Mouse (Mus musculus) CH12.LX (cell line): ENCODE results near the gene Asic4. TPM values are rescaled to one million over a fixed set of nuclear protein-coding genes. Genes with fewer than 3 reads are reported as not detected.

Experiments
- DNase-seq: peaks from one replicate; pipeline ENCODE4 v3.0.0-alpha.2; 2013; ENCODE audit errors: extremely low read depth
- H3K27ac ChIP-seq: 2 replicates; pipeline ENCODE4 v1.5.1; 2012; ENCODE audit warnings: low read depth, mild to moderate bottlenecking, control low read depth, moderate library complexity; ENCODE audit not compliant: insufficient read depth
- H3K27me3 ChIP-seq: replicated peaks from 2 replicates; pipeline ENCODE3; 2012; ENCODE audit warnings: inconsistent platforms
- H3K36me3 ChIP-seq, 2 experiments: replicated peaks in 1 of 2; 2 replicates each; pipeline versions ENCODE3 to v1.6.1; 2012; ENCODE audit warnings: inconsistent platforms in 1 of 2, low read length in 1 of 2, mild to moderate bottlenecking in 1 of 2, mixed read lengths in 1 of 2, moderate library complexity in 1 of 2; ENCODE audit not compliant: control insufficient read depth in 1 of 2, insufficient read depth in 1 of 2
- H3K4me1 ChIP-seq, 2 experiments: 2 replicates each; pipeline ENCODE4 v1.6.1; 2012; ENCODE audit warnings: inconsistent platforms in 1 of 2, moderate library complexity in 1 of 2; ENCODE audit not compliant: insufficient read depth in 2 of 2, control insufficient read depth in 1 of 2
- H3K4me2 ChIP-seq: 2 replicates; pipeline ENCODE4 v1.6.1; 2012; ENCODE audit warnings: low read depth, mild to moderate bottlenecking, control low read depth; ENCODE audit not compliant: poor library complexity, insufficient read depth, severe bottlenecking
- H3K4me3 ChIP-seq, 3 experiments: fragments of 150-350 bp in 1 of 3; sonication (generic) in 1 of 3; replicated peaks in 1 of 3; 2 replicates each; pipeline versions ENCODE3 to v1.5.1; 2011 to 2012; ENCODE audit warnings: low read depth in 2 of 3, low read length in 2 of 3, mild to moderate bottlenecking in 2 of 3, moderate library complexity in 2 of 3, control low read depth in 1 of 3, improper control_type of control experiment in 1 of 3, inconsistent platforms in 1 of 3, mixed read lengths in 1 of 3; ENCODE audit not compliant: poor library complexity in 1 of 3
- H3K79me2 ChIP-seq: replicated peaks from 2 replicates; pipeline ENCODE4 v1.6.1; 2012; ENCODE audit warnings: mild to moderate bottlenecking, moderate library complexity; ENCODE audit not compliant: control insufficient read depth, poor library complexity, insufficient read depth, severe bottlenecking; ENCODE audit errors: extremely low read depth
- H3K9ac ChIP-seq: 2 replicates; pipeline ENCODE4 v1.6.1; 2012; ENCODE audit warnings: low read depth, mild to moderate bottlenecking, control low read depth, moderate library complexity; ENCODE audit not compliant: insufficient read depth
- H3K9me3 ChIP-seq: replicated peaks from 2 replicates; pipeline ENCODE3; 2012; ENCODE audit warnings: low read length, inconsistent platforms, mixed read lengths
- CHD1 ChIP-seq: IDR thresholded peaks from 2 replicates; pipeline ENCODE4 v1.6.1; 2012; ENCODE audit warnings: low read depth, low read length, improper control_type of control experiment, inconsistent platforms
- CTCF ChIP-seq, 2 experiments: IDR thresholded peaks in 1 of 2; conservative IDR thresholded peaks in 1 of 2; 2 replicates each; pipeline ENCODE4 v1.5.1; 2011 to 2012; ENCODE audit warnings: low read depth in 2 of 2, low read length in 2 of 2, improper control_type of control experiment in 1 of 2, inconsistent platforms in 1 of 2, mild to moderate bottlenecking in 1 of 2, moderate library complexity in 1 of 2
- ELF1 ChIP-seq: IDR thresholded peaks from 2 replicates; pipeline ENCODE4 v1.6.1; 2014; ENCODE audit warnings: low read depth, mild to moderate bottlenecking, inconsistent platforms, low read length, improper control_type of control experiment
- ETS1 ChIP-seq: conservative IDR thresholded peaks from 2 replicates; pipeline ENCODE4 v1.6.1; 2012; ENCODE audit warnings: low read depth, mild to moderate bottlenecking, inconsistent platforms, low read length, improper control_type of control experiment, moderate library complexity
- IRF4 ChIP-seq: IDR thresholded peaks from 2 replicates; pipeline ENCODE4 v1.6.1; 2014; ENCODE audit warnings: low read depth, mild to moderate bottlenecking, inconsistent platforms, low read length, improper control_type of control experiment
- MAX ChIP-seq: IDR thresholded peaks from 2 replicates; pipeline ENCODE4 v1.6.1; 2011; ENCODE audit warnings: low read length, improper control_type of control experiment
- MEF2A ChIP-seq: IDR thresholded peaks from 2 replicates; pipeline ENCODE4 v1.6.1; 2014; ENCODE audit warnings: low read depth, mild to moderate bottlenecking, inconsistent platforms, low read length, improper control_type of control experiment, borderline replicate concordance
- NRF1 ChIP-seq: IDR thresholded peaks from 2 replicates; pipeline ENCODE4 v1.6.1; 2014; ENCODE audit warnings: low read depth, mild to moderate bottlenecking, inconsistent platforms, low read length, improper control_type of control experiment, moderate library complexity
- PAX5 ChIP-seq: IDR thresholded peaks from 2 replicates; pipeline ENCODE4 v1.6.1; 2012; ENCODE audit warnings: low read length, inconsistent platforms, mixed read lengths
- RAD21 ChIP-seq: IDR thresholded peaks from 2 replicates; pipeline ENCODE4 v1.6.1; 2011; ENCODE audit warnings: low read depth, mild to moderate bottlenecking, low read length, improper control_type of control experiment, moderate library complexity
- RCOR1 ChIP-seq: conservative IDR thresholded peaks from 2 replicates; pipeline ENCODE4 v1.6.1; 2012; ENCODE audit warnings: low read depth, mild to moderate bottlenecking, inconsistent platforms, low read length, improper control_type of control experiment
- SIN3A ChIP-seq: IDR thresholded peaks from 2 replicates; pipeline ENCODE4 v1.6.1; 2012; ENCODE audit warnings: low read length, improper control_type of control experiment, inconsistent platforms
- SMC3 ChIP-seq: IDR thresholded peaks from 2 replicates; pipeline ENCODE4 v1.6.1; 2011; ENCODE audit warnings: low read depth, low read length, improper control_type of control experiment
- USF1 ChIP-seq: IDR thresholded peaks from 2 replicates; pipeline ENCODE4 v1.6.1; 2014; ENCODE audit warnings: low read depth, mild to moderate bottlenecking, inconsistent platforms, low read length, improper control_type of control experiment
- USF2 ChIP-seq: conservative IDR thresholded peaks from 2 replicates; pipeline ENCODE4 v1.6.1; 2011; ENCODE audit warnings: low read depth, low read length, improper control_type of control experiment
- ZC3H11A ChIP-seq: IDR thresholded peaks from 2 replicates; pipeline ENCODE4 v1.6.1; 2012; ENCODE audit warnings: low read depth, mild to moderate bottlenecking, inconsistent platforms, low read length, improper control_type of control experiment
- ZMIZ1 ChIP-seq: IDR thresholded peaks from 2 replicates; pipeline ENCODE4 v1.6.1; 2012; ENCODE audit warnings: low read depth, mild to moderate bottlenecking, inconsistent platforms, low read length, improper control_type of control experiment
- dilution Hi-C: fragments of 300-500 bp; cut with MboI; formaldehyde crosslinking; loops from 2 replicates; pipeline ENCODE4 v1.14.3; 2020; ENCODE audit warnings: low sequenced_read_pairs; ENCODE audit not compliant: extremely low pct_unique_long_range_greater_than_20kb, extremely low pct_ligation_motif_present
- in situ Hi-C: fragments of 300-500 bp; cut with MboI; formaldehyde crosslinking; loops from 3 replicates; pipeline ENCODE4 v1.14.3; 2019; ENCODE audit warnings: low sequenced_read_pairs, low pct_ligation_motif_present, low pct_unique_long_range_greater_than_20kb, mixed read lengths
- polyA plus RNA-seq: library from polyadenylated mRNA; unstranded; fragments of >175 nt; gene quantifications from 2 replicates; pipeline ENCODE4 v1.2.1, GENCODE M21; 2012; ENCODE audit warnings: low read depth; ENCODE audit not compliant: insufficient read length
- total RNA-seq, 2 experiments: library from RNA; depleted of rRNA; stranded (reverse); fragments of 300-350 nt in 1 of 2; fragments of >200 nt in 1 of 2; gene quantifications; 2 replicates each; pipeline ENCODE4 v1.2.3; 2012 to 2014

The Asic4 gene
- total and polyA plus RNA-seq, 3 experiments, result not detected

- DNase-seq, result peak; percentile 48
- Histone ChIP-seq H3K4me1 (peaks cover 6 to 23% of the 10 kb centered on the region in 2 experiments), H3K27me3 (peaks cover 17% of the 10 kb centered on the region), H3K79me2 (no peaks in the 10 kb centered on the region), H3K9ac (no peak overlapping the region), H3K27ac (0 out of 2 replicates have a peak overlapping the region, but pooled peaks have one; percentile 25), H3K36me3 (no peaks in the 10 kb centered on the region), H3K4me2 (no peak overlapping the region), H3K4me3 (no peak overlapping the region), H3K9me3 (peaks cover 3% of the 10 kb centered on the region)
- in situ Hi-C loops, result loop anchor here (5.0 kb wide), 1 partner anchor 63 kb away; no protein-coding TSS in a partner anchor
- dilution Hi-C loops, result no loop called here
- TF ChIP-seq ZMIZ1 (no peak), MEF2A (no peak), USF1 (no peak), RAD21 (peak; percentile 53), ELF1 (no peak; the same call in 1 of the 2 replicates), IRF4 (no peak), CTCF (conservative IDR thresholded peaks at IDR 0.05 in 1 of 2, IDR thresholded peaks at IDR 0.05 in 1 of 2; ENCODE audit: low read depth in 2 of 2, low read length in 2 of 2) (peak; percentile 35 to 75), SMC3 (peak; percentile 68)
Measured at GRCm38 (mm10) chr1:75499441-75499840, 49.2 kb downstream of the Asic4 start.

- H3K4me1 ChIP-seq, result peaks cover 6 to 20% of the 10 kb centered on the region in 2 experiments
- no peak for DNase-seq
- H3K9ac ChIP-seq, result no peak overlapping the region
- TF ChIP-seq CTCF (conservative IDR thresholded peaks at IDR 0.05 in 1 of 2, IDR thresholded peaks at IDR 0.05 in 1 of 2; ENCODE audit: low read depth in 2 of 2, low read length in 2 of 2) (no peak), USF2 (no peak), MAX (no peak), RCOR1 (no peak), ZMIZ1 (no peak), SIN3A (no peak), SMC3 (no peak), PAX5 (no peak), ZC3H11A (no peak), CHD1 (no peak), ETS1 (no peak), NRF1 (no peak)
- H3K27ac ChIP-seq, result no peak overlapping the region
- no peaks in the 10 kb centered on the region for H3K36me3 ChIP-seq
- peaks cover 13% of the 10 kb centered on the region for H3K9me3 ChIP-seq
- H3K4me2 ChIP-seq, result no peak overlapping the region
- no peak overlapping the region for H3K4me3 ChIP-seq
- dilution Hi-C loops, result no loop called here
- in situ Hi-C loops, result no loop called here
- H3K79me2 ChIP-seq, result no peaks in the 10 kb centered on the region
- peaks cover 15% of the 10 kb centered on the region for H3K27me3 ChIP-seq
Measured at GRCm38 (mm10) chr1:75501905-75502304, 51.7 kb downstream of the Asic4 start.
